Mouse (Mus musculus) heart, embryonic 13.5 days (tissue): Measurements from ENCODE around the gene Slc7a11. TPM values are rescaled to one million over a fixed set of nuclear protein-coding genes. Genes with fewer than 3 reads are reported as not detected.

Experiments
- ATAC-seq: fragments of 200-750 bp; cut with Nextera tagmentation; 2 replicates; pipeline ENCODE4 v1.8.0; 2017; ENCODE audit warnings: moderate TSS enrichment; ENCODE audit not compliant: insufficient number of reproducible peaks, low FRiP score, low TSS enrichment; ENCODE audit errors: extremely low read depth
- H3K27ac ChIP-seq: fragments of 300-500 bp; sonication (generic); replicated peaks from 2 replicates; pipeline ENCODE4 v1.5.1; 2015; ENCODE audit warnings: moderate library complexity, mild to moderate bottlenecking, inconsistent platforms
- H3K27me3 ChIP-seq: fragments of 300-500 bp; sonication (generic); replicated peaks from 2 replicates; pipeline ENCODE4 v1.6.1; 2015; ENCODE audit warnings: mild to moderate bottlenecking, inconsistent platforms
- H3K36me3 ChIP-seq: fragments of 300-500 bp; sonication (generic); 2 replicates; pipeline ENCODE4 v1.6.1; 2015; ENCODE audit warnings: mild to moderate bottlenecking, inconsistent platforms
- H3K4me1 ChIP-seq: fragments of 300-500 bp; sonication (generic); 2 replicates; pipeline ENCODE4 v1.6.1; 2015; ENCODE audit warnings: inconsistent platforms
- H3K4me2 ChIP-seq: fragments of 300-500 bp; sonication (generic); 2 replicates; pipeline ENCODE4 v1.6.1; 2015; ENCODE audit warnings: inconsistent platforms, mild to moderate bottlenecking, moderate library complexity
- H3K4me3 ChIP-seq: fragments of 300-500 bp; sonication (generic); 2 replicates; pipeline ENCODE4 v1.5.1; 2015; ENCODE audit warnings: moderate library complexity, mild to moderate bottlenecking, inconsistent platforms
- H3K9ac ChIP-seq: fragments of 300-500 bp; sonication (generic); 2 replicates; pipeline ENCODE4 v1.6.1; 2015; ENCODE audit warnings: inconsistent platforms, mild to moderate bottlenecking, moderate library complexity
- H3K9me3 ChIP-seq: fragments of 300-500 bp; sonication (generic); 2 replicates; pipeline ENCODE4 v1.6.1; 2016; ENCODE audit warnings: inconsistent platforms
- WGBS: fragments of 180-500 bp; shearing (Covaris S2); methylation state at CpG from one replicate; pipeline ENCODE4 v1.1.7; 2015; ENCODE audit warnings: mixed read lengths; 5-methylcytosine and 5-hydroxymethylcytosine counted together
- polyA plus RNA-seq: library from polyadenylated mRNA; unstranded; fragments of >200 nt; fragmentation: Nextera tagmentation; extraction: Ambion mirVana; gene quantifications from 2 replicates; pipeline ENCODE4 v1.2.1, GENCODE M21; 2015

Gene Slc7a11
- polyA plus RNA-seq, 1 experiment from 2014 or later = 0.12 TPM

- no peak for ATAC-seq
- Histone ChIP-seq H3K36me3 (no peaks in the 10 kb centered on the region), H3K27ac (no peak overlapping the region), H3K4me3 (no peak overlapping the region), H3K27me3 (no peaks in the 10 kb centered on the region), H3K9ac (no peak overlapping the region), H3K9me3 (no peaks in the 10 kb centered on the region), H3K4me2 (no peak overlapping the region), H3K4me1 (no peaks in the 10 kb centered on the region)
- 68% methylated on average over 3 of the region's 3 CpGs for WGBS
These were observed 76.2 kb downstream of the Slc7a11 start for GRCm38 (mm10) chr3:50367175-50367574.

GRCm38 (mm10) chr3:50363659-50364058 is 79.8 kb downstream of the Slc7a11 start:
- H3K4me2 ChIP-seq = no peak overlapping the region
- no peaks in the 10 kb centered on the region for H3K4me1 ChIP-seq
- H3K9ac ChIP-seq = no peak overlapping the region
- WGBS = 81% methylated on average over 3 of the region's 3 CpGs
- no peak overlapping the region for H3K27ac ChIP-seq
- no peaks in the 10 kb centered on the region for H3K36me3 ChIP-seq
- ATAC-seq = no peak
- H3K4me3 ChIP-seq = no peak overlapping the region
- no peaks in the 10 kb centered on the region for H3K27me3 ChIP-seq
- no peaks in the 10 kb centered on the region for H3K9me3 ChIP-seq

GRCm38 (mm10) chr3:50347081-50347480 is 96.3 kb downstream of the Slc7a11 start:
- H3K4me3 ChIP-seq = no peak overlapping the region
- WGBS = 53% methylated on average over 1 of the region's 1 CpGs
- ATAC-seq = no peak
- H3K4me2 ChIP-seq = no peak overlapping the region
- no peak overlapping the region for H3K27ac ChIP-seq
- no peak overlapping the region for H3K9ac ChIP-seq
- H3K36me3 ChIP-seq = no peaks in the 10 kb centered on the region
- no peaks in the 10 kb centered on the region for H3K9me3 ChIP-seq
- H3K27me3 ChIP-seq = no peaks in the 10 kb centered on the region
- no peaks in the 10 kb centered on the region for H3K4me1 ChIP-seq

GRCm38 (mm10) chr3:50344411-50344810 is 99.0 kb downstream of the Slc7a11 start:
- H3K4me1 ChIP-seq = no peaks in the 10 kb centered on the region
- ATAC-seq = no peak

GRCm38 (mm10) chr3:50324524-50324923 is 118.9 kb downstream of the Slc7a11 start:
- no peak for ATAC-seq
- H3K4me1 ChIP-seq = no peaks in the 10 kb centered on the region
- H3K9me3 ChIP-seq = no peaks in the 10 kb centered on the region

More at GRCm38 (mm10) chr3:50344411-50344810, 99.0 kb downstream of the Slc7a11 start:
- no peaks in the 10 kb centered on the region for H3K27me3 ChIP-seq
- WGBS = 68% methylated on average over 1 of the region's 1 CpGs
- no peak overlapping the region for H3K9ac ChIP-seq
- H3K36me3 ChIP-seq = no peaks in the 10 kb centered on the region
- H3K4me3 ChIP-seq = no peak overlapping the region
- no peak overlapping the region for H3K27ac ChIP-seq
- H3K4me2 ChIP-seq = no peak overlapping the region
- H3K9me3 ChIP-seq = no peaks in the 10 kb centered on the region

GRCm38 (mm10) chr3:50323881-50324280 is 119.5 kb downstream of the Slc7a11 start:
- ATAC-seq = no peak
- no peak overlapping the region for H3K4me2 ChIP-seq
- H3K27me3 ChIP-seq = no peaks in the 10 kb centered on the region
- H3K36me3 ChIP-seq = no peaks in the 10 kb centered on the region
- no peak overlapping the region for H3K27ac ChIP-seq
- no peaks in the 10 kb centered on the region for H3K4me1 ChIP-seq
- H3K9me3 ChIP-seq = no peaks in the 10 kb centered on the region
- 84% methylated on average over 7 of the region's 7 CpGs for WGBS
- no peak overlapping the region for H3K4me3 ChIP-seq
- H3K9ac ChIP-seq = no peak overlapping the region

More at GRCm38 (mm10) chr3:50324524-50324923, 118.9 kb downstream of the Slc7a11 start:
- 63% methylated on average over 8 of the region's 8 CpGs for WGBS
- H3K4me2 ChIP-seq = no peak overlapping the region
- no peak overlapping the region for H3K9ac ChIP-seq
- no peak overlapping the region for H3K4me3 ChIP-seq
- H3K27me3 ChIP-seq = no peaks in the 10 kb centered on the region
- no peaks in the 10 kb centered on the region for H3K36me3 ChIP-seq
- no peak overlapping the region for H3K27ac ChIP-seq

GRCm38 (mm10) chr3:50320862-50321261 is 122.6 kb downstream of the Slc7a11 start:
- H3K4me1 ChIP-seq = no peaks in the 10 kb centered on the region
- no peak overlapping the region for H3K4me2 ChIP-seq
- H3K27ac ChIP-seq = no peak overlapping the region
- no peaks in the 10 kb centered on the region for H3K9me3 ChIP-seq
- no peak for ATAC-seq
- H3K36me3 ChIP-seq = no peaks in the 10 kb centered on the region
- no peak overlapping the region for H3K4me3 ChIP-seq
- no peaks in the 10 kb centered on the region for H3K27me3 ChIP-seq
- H3K9ac ChIP-seq = no peak overlapping the region
- WGBS = 68% methylated on average over 2 of the region's 2 CpGs

GRCm38 (mm10) chr3:50318074-50318473 is 125.3 kb downstream of the Slc7a11 start:
- H3K4me3 ChIP-seq = no peak overlapping the region
- no peak for ATAC-seq
- H3K4me1 ChIP-seq = no peaks in the 10 kb centered on the region
- H3K9ac ChIP-seq = no peak overlapping the region
- no peaks in the 10 kb centered on the region for H3K36me3 ChIP-seq
- no peaks in the 10 kb centered on the region for H3K27me3 ChIP-seq
- H3K27ac ChIP-seq = no peak overlapping the region
- H3K4me2 ChIP-seq = no peak overlapping the region
- WGBS = 56% methylated on average over 3 of the region's 3 CpGs
- H3K9me3 ChIP-seq = no peaks in the 10 kb centered on the region

GRCm38 (mm10) chr3:50313816-50314215 is 129.6 kb downstream of the Slc7a11 start:
- Histone ChIP-seq H3K4me1 (no peaks in the 10 kb centered on the region), H3K9me3 (no peaks in the 10 kb centered on the region), H3K36me3 (no peaks in the 10 kb centered on the region), H3K27ac (no peak overlapping the region), H3K27me3 (no peaks in the 10 kb centered on the region), H3K9ac (no peak overlapping the region), H3K4me2 (no peak overlapping the region), H3K4me3 (no peak overlapping the region)
- WGBS = 73% methylated on average over 3 of the region's 3 CpGs
- ATAC-seq = no peak

GRCm38 (mm10) chr3:50307339-50308327 is 135.8 kb downstream of the Slc7a11 start:
- no peaks in the 10 kb centered on the region for H3K9me3 ChIP-seq
- ATAC-seq = no peak
- 79% methylated on average over 14 of the region's 14 CpGs for WGBS
- 0 out of 2 replicates have a peak, but pooled peaks cover 2% of the 10 kb centered on the region for H3K4me1 ChIP-seq
- no peak overlapping the region for H3K9ac ChIP-seq
- no peaks in the 10 kb centered on the region for H3K36me3 ChIP-seq
- H3K4me2 ChIP-seq = no peak overlapping the region
- no peak overlapping the region for H3K27ac ChIP-seq
- no peak overlapping the region for H3K4me3 ChIP-seq
- no peaks in the 10 kb centered on the region for H3K27me3 ChIP-seq

GRCm38 (mm10) chr3:50306334-50306733 is 137.1 kb downstream of the Slc7a11 start:
- Histone ChIP-seq H3K9ac (no peak overlapping the region), H3K27ac (no peak overlapping the region), H3K4me1 (0 out of 2 replicates have a peak, but pooled peaks cover 3% of the 10 kb centered on the region), H3K4me2 (no peak overlapping the region), H3K9me3 (no peaks in the 10 kb centered on the region), H3K36me3 (no peaks in the 10 kb centered on the region), H3K27me3 (no peaks in the 10 kb centered on the region), H3K4me3 (no peak overlapping the region)
- ATAC-seq = no peak
- WGBS = 75% methylated on average over 8 of the region's 8 CpGs

GRCm38 (mm10) chr3:50304137-50304536 is 139.3 kb downstream of the Slc7a11 start:
- no peak overlapping the region for H3K9ac ChIP-seq
- peaks cover 7% of the 10 kb centered on the region; the same call in 1 of the 2 replicates for H3K4me1 ChIP-seq
- no peaks in the 10 kb centered on the region for H3K27me3 ChIP-seq
- WGBS = 34% methylated on average over 4 of the region's 4 CpGs
- H3K27ac ChIP-seq = no peak overlapping the region
- no peaks in the 10 kb centered on the region for H3K36me3 ChIP-seq
- no peak overlapping the region for H3K4me2 ChIP-seq
- no peak overlapping the region for H3K4me3 ChIP-seq
- ATAC-seq = no peak
- no peaks in the 10 kb centered on the region for H3K9me3 ChIP-seq
